Mouse (Mus musculus) midbrain, embryonic 12.5 days (tissue): ENCODE results near the gene Lmnb2. TPM values are rescaled to one million over a fixed set of nuclear protein-coding genes. Genes with fewer than 3 reads are reported as not detected.
A peak's percentile ranks its signal among the peaks of the same experiment; 100 is the strongest.

Experiments
- ATAC-seq: fragments of 200-750 bp; cut with Nextera tagmentation; 2 replicates; pipeline ENCODE4 v1.8.0; 2017; ENCODE audit warnings: low read depth, moderate TSS enrichment, moderate library complexity; ENCODE audit not compliant: low FRiP score
- H3K27ac ChIP-seq: fragments of 300-500 bp; sonication (generic); replicated peaks from 2 replicates; pipeline ENCODE4 v1.5.1; 2016; ENCODE audit warnings: mild to moderate bottlenecking
- H3K27me3 ChIP-seq: fragments of 300-500 bp; sonication (generic); 2 replicates; pipeline ENCODE4 v1.6.1; 2016; ENCODE audit warnings: mild to moderate bottlenecking
- H3K36me3 ChIP-seq: fragments of 300-500 bp; sonication (generic); 2 replicates; pipeline ENCODE4 v1.6.1; 2016
- H3K4me1 ChIP-seq: fragments of 300-500 bp; sonication (generic); 2 replicates; pipeline ENCODE4 v1.6.1; 2016
- H3K4me2 ChIP-seq: fragments of 300-500 bp; sonication (generic); replicated peaks from 2 replicates; pipeline ENCODE4 v1.6.1; 2016; ENCODE audit warnings: mild to moderate bottlenecking, moderate library complexity
- H3K4me3 ChIP-seq: fragments of 300-500 bp; sonication (generic); 2 replicates; pipeline ENCODE4 v1.5.1; 2016; ENCODE audit warnings: mild to moderate bottlenecking
- H3K9ac ChIP-seq: fragments of 300-500 bp; sonication (generic); replicated peaks from 2 replicates; pipeline ENCODE4 v1.6.1; 2016; ENCODE audit warnings: mild to moderate bottlenecking, moderate library complexity
- H3K9me3 ChIP-seq: fragments of 300-500 bp; sonication (generic); 2 replicates; pipeline ENCODE4 v1.6.1; 2016; ENCODE audit warnings: mild to moderate bottlenecking
- WGBS: fragments of 180-500 bp; shearing (Covaris S2); methylation state at CpG from one replicate; pipeline ENCODE4 v1.1.7; 2016; 5-methylcytosine and 5-hydroxymethylcytosine counted together
- polyA plus RNA-seq: library from polyadenylated mRNA; unstranded; fragments of >200 nt; fragmentation: Nextera tagmentation; extraction: Ambion mirVana; gene quantifications from 2 replicates; pipeline ENCODE4 v1.2.1, GENCODE M21; 2016

The Lmnb2 gene
- polyA plus RNA-seq, 1 experiment from 2014 or later: 62.0 TPM

- Histone ChIP-seq H3K4me3 (no peak overlapping the region), H3K27me3 (peaks cover 93% of the 10 kb centered on the region), H3K36me3 (no peaks in the 10 kb centered on the region), H3K9ac (no peak overlapping the region), H3K9me3 (no peaks in the 10 kb centered on the region), H3K4me2 (no peak overlapping the region), H3K27ac (no peak overlapping the region), H3K4me1 (peaks cover 91% of the 10 kb centered on the region)
- no peak for ATAC-seq
- 37% methylated on average over 14 of the region's 14 CpGs for WGBS
Observed at GRCm38 (mm10) chr10:80934136-80934985, 16.3 kb upstream of the Lmnb2 start.

DNA sequence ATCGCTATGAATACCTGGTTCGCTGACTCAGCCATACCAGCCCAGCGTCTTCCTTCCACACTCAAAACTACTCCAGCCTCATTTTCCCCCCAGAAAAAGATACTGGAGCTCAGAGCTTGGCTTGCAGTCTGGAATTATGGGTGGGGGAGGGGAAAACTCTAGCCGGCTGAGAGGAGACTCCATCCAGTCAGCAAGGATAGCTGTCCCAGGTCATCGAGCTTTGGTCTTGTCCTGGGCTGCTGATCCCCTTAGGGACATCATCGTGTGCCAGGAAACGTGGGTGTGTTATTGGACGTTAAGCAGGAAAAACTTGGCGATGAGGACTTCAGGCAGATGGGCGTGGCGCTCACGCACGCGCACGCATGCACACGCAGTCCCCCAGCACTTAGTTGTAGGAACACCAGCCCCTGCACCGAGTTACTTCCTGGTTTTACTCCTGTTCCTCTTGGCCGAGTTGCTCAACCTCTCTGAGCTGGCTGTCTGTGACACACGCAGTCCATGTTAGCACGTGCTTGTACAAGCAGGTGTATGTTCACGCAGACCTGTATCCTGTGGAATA lies 15.5 kb upstream of the Lmnb2 start:
- peaks cover 89% of the 10 kb centered on the region for H3K27me3 ChIP-seq
- no peaks in the 10 kb centered on the region for H3K36me3 ChIP-seq
- no peak overlapping the region for H3K9ac ChIP-seq
- 3% methylated on average over 21 of the region's 21 CpGs for WGBS
- ATAC-seq: no peak
- H3K9me3 ChIP-seq: no peaks in the 10 kb centered on the region
- no peak overlapping the region for H3K27ac ChIP-seq
- peaks cover 91% of the 10 kb centered on the region for H3K4me1 ChIP-seq
- H3K4me2 ChIP-seq: peak overlapping the region; percentile 67
- peak overlapping the region; percentile 9 for H3K4me3 ChIP-seq

GRCm38 (mm10) chr10:80932700-80933420 lies 14.8 kb upstream of the Lmnb2 start:
- Histone ChIP-seq H3K9ac (0 out of 2 replicates have a peak overlapping the region, but pooled peaks have one; percentile 8), H3K36me3 (no peaks in the 10 kb centered on the region), H3K4me1 (peaks cover 85% of the 10 kb centered on the region), H3K27me3 (peaks cover 83% of the 10 kb centered on the region), H3K4me3 (peak overlapping the region; percentile 16), H3K4me2 (peak overlapping the region; percentile 67), H3K27ac (no peak overlapping the region), H3K9me3 (no peaks in the 10 kb centered on the region)
- ATAC-seq: no peak
- WGBS: 2% methylated on average over 17 of the region's 17 CpGs

DNA sequence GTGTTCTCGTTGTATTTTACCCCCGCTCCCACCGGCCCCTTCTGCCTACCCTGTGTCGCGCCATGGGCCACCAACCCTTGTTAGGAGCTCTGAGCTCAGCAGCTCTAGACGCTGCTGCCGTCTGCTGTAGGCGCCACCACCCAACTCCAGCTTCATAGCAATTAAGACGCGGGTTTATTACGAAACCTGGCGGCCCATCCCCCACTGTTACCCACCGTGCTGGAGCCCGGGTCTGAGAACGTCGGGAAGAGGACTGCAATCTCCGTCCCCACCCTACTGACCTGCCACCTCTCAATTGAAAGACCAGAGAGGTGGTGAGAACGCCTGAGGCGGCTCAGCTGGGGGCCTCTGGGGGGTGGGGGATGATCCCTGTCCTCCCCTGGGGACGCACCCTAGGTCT lies 14.2 kb upstream of the Lmnb2 start:
- peak overlapping the region; percentile 67 for H3K4me2 ChIP-seq
- no peaks in the 10 kb centered on the region for H3K36me3 ChIP-seq
- no peak overlapping the region for H3K27ac ChIP-seq
- H3K4me3 ChIP-seq: peak overlapping the region; percentile 16; the same call in 1 of the 2 replicates
- ATAC-seq: no peak
- peaks cover 78% of the 10 kb centered on the region for H3K27me3 ChIP-seq
- H3K4me1 ChIP-seq: peaks cover 79% of the 10 kb centered on the region
- H3K9ac ChIP-seq: no peak overlapping the region
- no peaks in the 10 kb centered on the region for H3K9me3 ChIP-seq
- WGBS: 1% methylated on average over 20 of the region's 20 CpGs

- H3K9me3 ChIP-seq: no peaks in the 10 kb centered on the region
- H3K27me3 ChIP-seq: peaks cover 76% of the 10 kb centered on the region
- peaks cover 74% of the 10 kb centered on the region for H3K4me1 ChIP-seq
- no peak overlapping the region for H3K9ac ChIP-seq
- no peaks in the 10 kb centered on the region for H3K36me3 ChIP-seq
- H3K4me2 ChIP-seq: peak overlapping the region; percentile 67; the same call in 1 of the 2 replicates
- ATAC-seq: no peak
- H3K27ac ChIP-seq: no peak overlapping the region
- peak overlapping the region; percentile 42; the same call in 1 of the 2 replicates for H3K4me3 ChIP-seq
- WGBS: 0% methylated on average over 26 of the region's 26 CpGs
Observed at GRCm38 (mm10) chr10:80931695-80932094, 13.7 kb upstream of the Lmnb2 start.

GRCm38 (mm10) chr10:80931153-80931671 lies 13.2 kb upstream of the Lmnb2 start:
- Histone ChIP-seq H3K27ac (no peak overlapping the region), H3K27me3 (peaks cover 71% of the 10 kb centered on the region), H3K4me1 (peaks cover 69% of the 10 kb centered on the region), H3K9ac (no peak overlapping the region), H3K4me3 (peak overlapping the region; percentile 42), H3K4me2 (peak overlapping the region; percentile 67), H3K36me3 (no peaks in the 10 kb centered on the region), H3K9me3 (no peaks in the 10 kb centered on the region)
- ATAC-seq: no peak
- 6% methylated on average over 14 of the region's 14 CpGs for WGBS

GRCm38 (mm10) chr10:80930361-80931152 lies 12.5 kb upstream of the Lmnb2 start:
- 0 out of 2 replicates have a peak, but pooled peaks have one; percentile 11 for ATAC-seq
- Histone ChIP-seq H3K27ac (no peak overlapping the region), H3K9me3 (no peaks in the 10 kb centered on the region), H3K27me3 (peaks cover 65% of the 10 kb centered on the region), H3K4me2 (peak overlapping the region; percentile 67), H3K4me3 (peak overlapping the region; percentile 42), H3K36me3 (no peaks in the 10 kb centered on the region), H3K9ac (peak overlapping the region; percentile 56), H3K4me1 (peaks cover 62% of the 10 kb centered on the region)
- WGBS: under 1% methylated on average over 45 of the region's 45 CpGs

DNA sequence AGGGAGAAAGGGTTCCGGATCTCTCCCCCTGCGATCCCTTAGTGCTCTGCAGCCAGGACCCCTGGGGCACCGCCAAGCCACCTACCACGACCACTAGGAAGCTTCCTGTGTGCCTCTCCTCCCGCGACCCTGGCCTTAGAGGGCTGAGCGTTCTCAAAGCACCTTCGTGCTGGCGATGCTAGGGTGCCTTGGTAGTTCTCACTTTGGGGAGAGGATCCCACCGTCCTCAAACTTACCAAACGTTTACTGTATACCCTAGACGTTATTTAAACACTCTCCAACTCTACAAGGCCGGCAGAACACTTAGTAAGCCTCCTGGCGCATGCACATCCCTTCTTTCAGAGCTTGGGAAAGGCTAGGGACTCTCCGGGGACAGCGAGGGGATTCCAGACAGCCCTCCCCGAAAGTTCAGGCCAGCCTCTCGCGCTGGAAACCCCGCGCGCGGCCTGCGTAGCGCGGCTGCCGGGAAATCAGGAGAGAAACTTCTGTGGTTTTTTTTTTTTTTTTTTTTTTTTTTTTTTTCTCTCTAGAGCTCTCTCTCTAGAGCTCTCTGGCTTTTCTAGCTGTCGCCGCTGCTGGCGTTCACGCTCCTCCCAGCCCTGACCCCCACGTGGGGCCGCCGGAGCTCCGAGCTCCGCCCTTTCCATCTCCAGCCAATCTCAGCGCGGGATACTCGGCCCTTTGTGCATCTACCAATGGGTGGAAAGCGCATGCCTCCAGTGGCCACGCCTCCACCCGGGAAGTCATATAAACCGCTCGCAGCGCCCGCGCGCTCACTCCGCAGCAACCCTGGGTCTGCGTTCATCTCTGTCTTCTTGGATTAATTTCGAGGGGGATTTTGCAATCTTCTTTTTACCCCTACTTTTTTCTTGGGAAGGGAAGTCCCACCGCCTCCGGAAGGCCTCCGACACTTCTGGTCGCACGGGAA lies 11.5 kb upstream of the Lmnb2 start, which contains the start of gene Gadd45b:
Gene Gadd45b (plus strand): TSS at position 775 of the 928 bp plus-strand sequence.
- Histone ChIP-seq H3K36me3 (no peaks in the 10 kb centered on the region), H3K4me2 (peak within 1 kb of the TSS; percentile 72), H3K4me1 (peaks cover 55% of the 10 kb centered on the region), H3K9ac (peak within 1 kb of the TSS; percentile 63), H3K27me3 (peaks cover 55% of the 10 kb centered on the region), H3K4me3 (peak within 1 kb of the TSS; percentile 47), H3K9me3 (no peaks in the 10 kb centered on the region), H3K27ac (peak within 1 kb of the TSS; percentile 76)
- under 1% methylated on average over 56 of the region's 56 CpGs for WGBS
- ATAC-seq: peak; percentile 87

- peak; percentile 35 for ATAC-seq
- under 1% methylated on average over 48 of the region's 48 CpGs for WGBS
- H3K9ac ChIP-seq: peak overlapping the region; percentile 63; the same call in 1 of the 2 replicates
- peak overlapping the region; percentile 76; the same call in 1 of the 2 replicates for H3K27ac ChIP-seq
- no peaks in the 10 kb centered on the region for H3K9me3 ChIP-seq
- H3K36me3 ChIP-seq: no peaks in the 10 kb centered on the region
- H3K4me2 ChIP-seq: peak overlapping the region; percentile 72
- H3K27me3 ChIP-seq: peaks cover 47% of the 10 kb centered on the region
- peaks cover 48% of the 10 kb centered on the region for H3K4me1 ChIP-seq
- peak overlapping the region; percentile 47 for H3K4me3 ChIP-seq
Observed at GRCm38 (mm10) chr10:80928586-80929298, 10.7 kb upstream of the Lmnb2 start.

DNA sequence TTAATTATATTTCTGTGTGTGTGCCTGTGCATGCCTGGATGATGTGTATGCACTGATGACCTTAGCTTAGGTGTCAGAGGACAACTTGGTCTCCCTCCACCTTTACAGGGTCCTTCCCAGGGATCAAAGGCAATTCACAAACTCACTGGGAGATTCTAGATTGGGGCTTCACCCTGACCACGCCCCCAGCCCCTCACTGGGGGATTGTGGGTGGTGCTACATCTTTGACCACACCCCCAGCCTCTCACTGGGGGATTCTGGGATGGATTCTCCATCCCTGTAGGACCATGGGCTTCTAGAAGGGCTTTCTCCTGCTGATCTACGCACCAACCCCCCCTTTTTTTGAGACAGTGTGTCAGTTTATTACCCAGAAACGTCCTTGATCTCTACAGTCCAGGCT lies 7.4 kb upstream of the Lmnb2 start:
- ATAC-seq: no peak
- Histone ChIP-seq H3K4me3 (no peak overlapping the region), H3K9me3 (no peaks in the 10 kb centered on the region), H3K27ac (no peak overlapping the region), H3K36me3 (no peaks in the 10 kb centered on the region), H3K27me3 (peaks cover 32% of the 10 kb centered on the region), H3K4me2 (no peak overlapping the region), H3K4me1 (peaks cover 24% of the 10 kb centered on the region), H3K9ac (no peak overlapping the region)
- WGBS: 50% methylated on average over 3 of the region's 3 CpGs
